Mouse (Mus musculus) cerebellum, adult 8-10 months (tissue): ENCODE measurements at regions not wholly inside any gene's neighbourhood (a gene's known extent, or its start where the extent isn't known, plus 50 kb on each side); places are given as distances from the start of the nearest gene placed in this dataset.
A peak's percentile ranks its signal among the peaks of the same experiment; 100 is the strongest.
"Not testable (repeated sequence)": the region's sequence is repeated elsewhere in the genome, so short reads cannot be mapped to it uniquely, and the experiment has no call there.

Experiments
- DNase-seq: peaks from one replicate; pipeline ENCODE4 v3.0.0; 2022

DNA sequence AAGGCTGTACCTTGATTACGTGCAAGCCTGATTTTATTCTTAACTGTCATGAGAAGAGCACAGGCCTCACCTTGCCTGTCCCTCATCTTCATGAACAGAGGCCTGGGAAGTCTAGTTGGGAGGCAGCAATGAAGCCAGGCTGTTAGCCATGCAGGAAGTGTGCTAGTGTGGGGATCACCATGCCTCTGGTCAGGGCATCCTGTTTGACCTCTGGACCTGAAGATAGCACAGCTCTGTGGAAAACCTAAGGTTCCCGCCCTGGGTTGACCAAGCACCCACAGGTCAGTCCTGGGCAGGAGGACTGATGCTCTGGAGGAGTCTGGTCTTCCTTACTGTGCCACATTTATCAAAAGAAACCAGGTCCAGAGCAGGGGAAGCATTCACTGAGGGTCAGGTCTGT is 157.6 kb downstream of the Gm906 start:
- no peak for DNase-seq

DNA sequence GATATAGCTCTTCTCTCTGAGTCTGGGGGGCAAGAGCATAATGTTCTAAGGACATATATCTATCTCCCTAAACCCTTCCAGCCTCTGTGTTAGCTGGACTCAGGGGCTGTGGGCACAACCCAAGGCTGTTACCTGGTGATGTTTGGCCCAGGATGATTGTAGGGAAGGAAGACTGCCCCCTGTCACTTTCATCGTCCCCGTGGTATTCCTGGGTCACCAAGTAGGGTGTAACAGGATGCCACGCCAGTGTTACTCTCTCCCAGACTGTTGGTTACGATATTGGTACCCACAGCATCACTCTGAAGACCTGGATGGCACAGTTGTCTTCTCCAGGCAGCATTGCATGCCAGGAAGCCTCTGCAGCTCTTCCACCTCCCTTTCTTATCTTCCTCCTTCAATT is 185.3 kb downstream of the Gm906 start:
- DNase-seq: no peak

DNA sequence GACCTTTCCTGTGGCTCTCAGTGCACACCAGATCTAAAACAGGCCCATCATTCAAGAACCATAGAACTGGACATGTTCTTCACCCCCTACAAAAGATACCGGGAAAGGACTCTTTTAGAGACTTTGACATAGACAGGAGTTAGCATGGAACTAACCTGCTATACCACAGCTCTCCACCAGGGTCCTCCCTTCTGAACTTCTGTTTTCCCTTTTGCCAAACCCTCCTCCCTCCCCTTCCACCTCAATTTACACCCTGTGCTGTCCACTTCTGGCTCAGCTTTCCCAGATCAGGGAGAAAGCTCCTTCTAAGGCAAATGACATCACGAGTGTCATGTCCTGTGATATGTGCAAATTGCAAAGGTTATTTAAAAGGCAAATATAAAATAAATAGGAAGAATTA is 185.7 kb downstream of the Gm906 start:
- not testable (repeated sequence) for DNase-seq

DNA sequence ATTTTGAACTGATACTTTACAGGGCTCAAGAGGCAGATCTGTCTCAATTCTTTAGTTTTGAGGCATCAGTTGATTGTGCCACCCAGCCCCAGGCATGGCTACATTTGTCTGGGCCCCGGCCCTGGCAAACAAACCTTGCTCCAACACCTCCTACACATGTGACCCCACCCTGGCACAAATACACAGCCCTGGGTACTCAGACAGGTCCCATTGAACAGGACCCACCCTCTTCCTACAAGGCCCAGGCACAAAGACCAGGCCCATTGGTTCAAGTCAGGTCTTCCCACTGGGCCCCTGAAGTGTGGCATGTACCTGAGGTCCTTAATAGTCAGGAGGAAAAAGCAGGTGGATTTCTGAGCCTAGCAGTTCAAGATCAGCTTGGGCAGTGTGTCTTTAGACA is 190.4 kb downstream of the Gm906 start:
- DNase-seq: not testable (repeated sequence)

DNA sequence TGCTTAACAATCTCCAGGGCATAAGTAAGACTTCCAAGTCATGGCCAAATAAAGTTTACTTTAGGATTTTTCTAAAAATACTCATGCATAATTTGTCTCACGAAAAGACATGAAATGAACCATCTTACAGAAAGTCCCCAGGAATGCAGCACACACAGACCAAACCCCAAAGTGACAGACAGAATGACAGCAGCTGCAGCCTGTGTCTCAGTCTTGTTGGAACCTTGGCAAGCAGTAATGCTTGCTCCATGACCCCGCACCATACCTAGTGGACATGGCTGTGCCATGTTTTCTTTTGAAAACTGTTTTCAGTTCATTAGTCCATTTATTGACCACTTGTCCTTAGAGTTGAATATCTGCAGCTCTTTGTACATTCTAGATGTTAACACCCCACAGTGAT is 191.1 kb downstream of the Gm906 start:
- DNase-seq: not testable (repeated sequence)

DNA sequence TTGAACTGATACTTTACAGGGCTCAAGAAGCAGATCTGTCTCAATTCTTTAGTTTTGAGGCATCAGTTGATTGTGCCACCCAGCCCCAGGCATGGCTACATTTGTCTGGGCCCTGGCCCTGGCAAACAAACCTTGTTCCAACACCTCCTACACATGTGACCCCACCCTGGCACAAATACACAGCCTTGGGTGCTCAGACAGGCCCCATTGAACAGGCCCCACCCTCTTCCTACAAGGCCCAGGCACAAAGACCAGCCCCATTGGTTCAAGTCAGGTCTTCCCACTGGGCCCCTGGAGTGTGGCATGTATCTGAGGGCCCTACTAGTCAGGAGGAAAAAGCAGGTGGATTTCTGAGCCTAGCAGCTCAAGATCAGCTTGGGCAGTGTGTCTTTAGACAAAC is 198.4 kb downstream of the Gm906 start:
- DNase-seq: not testable (repeated sequence)

DNA sequence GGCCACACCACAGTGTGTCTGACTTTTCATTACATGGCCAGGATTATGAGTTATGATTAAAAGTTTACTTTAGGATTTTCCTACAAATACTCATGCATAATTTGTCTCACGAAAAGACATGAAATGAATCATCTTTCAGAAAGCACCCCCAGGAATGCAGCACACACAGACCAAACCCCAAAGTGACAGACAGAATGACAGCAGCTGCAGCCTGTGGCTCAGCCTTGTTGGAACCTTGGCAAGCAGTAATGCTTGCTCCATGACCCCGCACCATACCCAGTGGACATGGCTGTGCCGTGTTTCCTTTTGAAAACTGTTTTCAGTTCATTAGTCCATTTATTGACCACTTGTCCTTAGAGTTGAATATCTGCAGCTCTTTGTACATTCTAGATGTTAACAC is 199.0 kb downstream of the Gm906 start:
- not testable (repeated sequence) for DNase-seq

DNA sequence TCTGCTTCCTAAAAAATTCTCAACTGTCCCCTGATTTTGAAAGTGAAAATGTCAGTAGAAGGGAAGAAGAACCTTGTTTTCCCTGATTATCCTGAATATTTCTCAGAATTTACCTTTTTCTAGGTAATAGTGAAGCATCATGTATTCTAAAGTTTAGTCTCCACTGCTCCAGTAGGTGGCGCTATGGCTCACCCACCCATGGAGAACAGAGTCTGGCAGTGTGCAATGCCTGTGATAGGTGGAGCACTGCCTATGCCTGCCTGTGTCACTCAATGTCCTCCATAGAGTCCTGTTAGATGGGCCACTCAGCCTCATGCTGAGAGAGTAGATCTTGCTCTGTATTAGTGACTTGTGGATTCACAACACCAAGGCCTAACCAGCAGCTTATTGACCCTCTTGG is 218.4 kb downstream of the Gm906 start:
- no peak for DNase-seq

DNA sequence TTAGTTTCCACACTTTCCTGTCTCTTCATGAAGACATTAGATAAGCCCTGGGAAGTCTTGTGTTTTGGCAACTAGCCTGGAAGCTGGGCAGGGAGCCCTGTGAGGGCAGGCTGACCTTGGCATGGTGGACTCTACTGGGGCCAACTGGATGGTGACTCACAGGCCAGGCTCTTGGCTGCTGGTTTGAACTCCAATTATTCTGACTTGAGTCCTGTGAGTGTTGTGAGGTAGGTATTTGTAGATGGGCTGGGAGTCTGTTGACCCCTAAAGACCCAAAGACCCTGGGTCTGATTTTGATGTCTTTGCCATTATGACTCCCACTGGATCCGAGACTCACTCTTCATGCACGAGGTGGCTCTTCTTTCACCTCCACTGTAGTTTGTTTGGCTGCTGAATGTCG is 208.9 kb upstream of the Gm30302 start:
- not testable (repeated sequence) for DNase-seq

DNA sequence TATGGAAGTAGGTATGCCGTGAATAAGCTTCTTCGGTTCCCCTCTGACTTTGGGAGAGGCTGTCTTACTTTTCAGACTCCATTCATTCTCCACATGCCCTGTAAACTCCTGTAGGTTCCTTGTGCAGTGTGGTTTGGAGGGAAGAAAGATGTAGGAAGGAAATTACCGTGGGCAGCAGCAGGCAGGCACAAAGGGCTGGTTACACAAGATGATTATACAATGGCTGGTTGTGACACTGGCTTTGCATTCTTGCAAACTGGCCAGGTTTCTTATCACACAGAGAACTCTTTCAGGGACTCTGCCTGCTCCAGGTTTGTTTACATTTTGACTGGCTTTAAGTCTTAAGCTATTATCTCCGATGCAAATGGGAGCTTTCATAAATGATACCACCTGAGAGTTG is 167.3 kb upstream of the Gm30302 start:
- not testable (repeated sequence) for DNase-seq

DNA sequence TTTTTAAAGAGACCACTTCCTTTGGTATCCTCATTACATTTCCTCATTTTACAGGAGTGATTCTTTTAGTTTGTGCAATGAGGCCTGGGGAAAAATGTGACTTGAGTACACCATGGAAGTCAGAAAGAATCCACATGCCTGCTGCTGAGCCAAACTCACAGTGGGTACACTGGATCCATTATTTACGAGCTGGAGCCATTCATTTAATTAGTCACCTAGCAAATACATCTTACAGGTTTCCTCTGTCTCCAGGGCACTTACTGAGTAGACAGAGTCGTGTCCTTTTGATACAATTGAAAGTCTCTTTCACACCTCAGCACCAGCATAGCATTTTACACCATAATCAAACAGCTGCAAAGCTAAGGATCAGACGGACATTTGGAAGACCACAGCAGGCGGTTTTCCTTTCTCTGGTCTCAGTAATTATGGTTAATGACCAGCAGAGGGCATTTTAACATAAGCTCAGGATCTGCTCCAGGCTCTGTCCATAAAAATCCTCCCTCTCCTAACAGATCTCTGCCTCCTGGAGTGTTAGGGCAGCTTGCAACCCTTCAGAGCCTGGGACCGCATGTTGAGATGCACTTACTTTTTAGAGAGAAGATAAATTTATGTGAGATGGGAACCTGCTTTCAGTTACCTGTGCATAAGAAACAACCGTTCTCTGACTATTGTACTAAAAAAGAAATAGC is 159.3 kb upstream of the Gm30302 start:
- peak; percentile 17 for DNase-seq

DNA sequence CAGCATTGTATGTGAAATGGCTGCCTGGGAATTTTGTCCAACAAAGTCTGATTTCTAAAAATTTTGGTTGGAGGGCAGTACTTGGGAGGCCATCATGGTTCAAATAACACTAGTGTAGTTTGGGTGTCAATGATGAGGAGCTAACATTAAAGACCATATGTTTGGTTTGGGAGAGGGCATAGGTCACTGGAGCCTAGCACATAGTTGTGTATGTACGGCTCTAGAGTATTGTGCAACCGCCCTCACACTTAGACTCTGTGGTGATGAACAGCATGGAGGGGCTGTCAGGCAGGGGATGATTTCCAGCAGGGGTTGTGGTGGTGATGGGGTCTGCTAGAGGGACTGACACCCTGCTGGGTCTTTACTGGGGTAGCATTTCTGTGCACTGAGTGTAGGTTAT is 117.0 kb upstream of the Gm30302 start:
- DNase-seq: no peak
